Mouse (Mus musculus) left cerebral cortex, postnatal 14 days (tissue): Measurements from ENCODE around the gene Zbtb9. TPM values are rescaled to one million over a fixed set of nuclear protein-coding genes. Genes with fewer than 3 reads are reported as not detected.

Source experiments
- DNase-seq, 2 experiments: peaks; one replicate each; pipeline ENCODE4 v3.0.0; 2021 to 2022; ENCODE audit warnings: low spot score in 2 of 2, mixed read lengths in 1 of 2
- intact Hi-C: fragments of 180-260 bp; cut with DNase I; formaldehyde crosslinking; loops from one replicate; pipeline ENCODE4 v1.15.1; 2025
- total RNA-seq, 2 experiments: library from RNA; stranded (reverse); gene quantifications; 2 replicates each; pipeline ENCODE4 v1.2.3; 2021

Gene Zbtb9
- total RNA-seq, 2 experiments from 2014 or later, result 16.1 to 16.3 TPM

- intact Hi-C loops, result loop anchor here (5.0 kb wide), 1 partner anchor 821 kb away; the partner anchor contains the start of gene D17Wsu92e
- no peak for DNase-seq
These were observed 28.2 kb downstream of the Zbtb9 start for GRCm38 (mm10) chr17:27001151-27001550.

- no peak for DNase-seq
- intact Hi-C loops, result loop anchor here (5.0 kb wide), 1 partner anchor 820 kb away; the partner anchor contains the start of gene D17Wsu92e
These were observed 28.9 kb downstream of the Zbtb9 start for GRCm38 (mm10) chr17:27001889-27002288.

GRCm38 (mm10) chr17:27004431-27004830 is 31.5 kb downstream of the Zbtb9 start:
- intact Hi-C loops, result loop anchor here (5.0 kb wide), 1 partner anchor 818 kb away; the partner anchor contains the start of gene D17Wsu92e
- peak; percentile 61 to 63 for DNase-seq

- intact Hi-C loops, result loop anchor here (5.0 kb wide), 1 partner anchor 817 kb away; the partner anchor contains the start of gene D17Wsu92e
- no peak for DNase-seq
These were observed 32.0 kb downstream of the Zbtb9 start for GRCm38 (mm10) chr17:27004903-27005485.

DNA sequence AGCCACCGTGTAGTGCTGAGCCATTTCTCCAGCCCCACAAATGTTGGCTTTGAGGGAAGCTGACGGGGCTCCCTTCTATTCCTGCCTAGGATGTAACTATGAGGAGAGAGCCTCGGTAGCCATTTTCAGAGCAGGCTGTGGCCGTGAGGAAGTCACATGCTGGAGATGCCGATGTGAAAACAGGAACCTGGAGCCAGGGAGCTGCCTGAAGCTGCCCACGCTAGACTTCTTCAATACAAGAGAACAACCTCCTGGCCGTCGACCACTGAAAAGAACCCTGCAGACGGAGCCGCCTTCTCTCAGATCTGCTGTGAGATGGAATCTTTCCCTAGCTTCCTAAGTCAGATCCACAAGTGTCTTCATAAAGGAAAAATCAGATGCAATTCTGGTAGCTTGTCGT is 32.7 kb downstream of the Zbtb9 start:
- intact Hi-C loops, result no loop called here
- peak; percentile 40 to 74 for DNase-seq

- intact Hi-C loops, result no loop called here
- no peak for DNase-seq
These were observed 35.3 kb downstream of the Zbtb9 start for GRCm38 (mm10) chr17:27008277-27008676.

- intact Hi-C loops, result loop anchor here (10.0 kb wide), 1 partner anchor 66 kb away; the partner anchor contains the start of gene Syngap1
- peak; percentile 30 to 54 for DNase-seq
These were observed 38.2 kb downstream of the Zbtb9 start for GRCm38 (mm10) chr17:27011167-27011566.

DNA sequence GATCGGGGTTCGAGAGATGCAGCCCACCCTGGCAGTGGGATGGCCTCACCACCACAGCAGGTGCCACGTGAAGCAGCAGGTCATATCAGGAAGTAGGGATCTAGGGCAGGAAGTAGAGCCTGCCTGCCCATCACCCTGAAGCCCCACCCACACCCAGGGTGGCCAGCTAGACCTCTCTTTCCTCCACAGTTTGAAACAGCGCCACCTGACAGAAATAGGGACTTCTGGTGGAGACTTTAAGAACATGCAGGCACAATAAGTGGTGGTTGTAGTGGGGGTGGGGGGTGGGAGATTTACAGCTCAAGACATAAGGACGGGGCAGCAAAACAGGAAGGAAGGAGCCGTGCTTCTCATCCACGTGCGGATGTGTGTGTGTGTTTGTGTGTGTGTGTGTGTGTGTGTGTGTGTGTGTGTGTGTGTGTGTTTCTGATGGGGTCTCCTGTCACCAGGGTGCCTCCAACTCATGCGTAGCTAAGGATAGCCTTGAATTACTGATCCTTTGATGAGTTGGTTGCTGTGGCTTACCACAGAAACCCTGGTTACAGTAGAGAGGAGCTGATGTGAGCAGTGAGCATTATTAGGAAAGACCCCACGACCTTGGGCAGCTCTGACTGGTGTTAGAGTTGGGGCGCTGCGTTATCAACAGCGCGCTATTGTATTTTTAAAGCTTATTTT is 39.2 kb downstream of the Zbtb9 start:
- intact Hi-C loops, result loop anchor here (10.0 kb wide), 1 partner anchor 67 kb away; the partner anchor contains the start of gene Syngap1
- peak in 1 of 2 experiments; percentile 71 for DNase-seq

- peak; percentile 31 to 66 for DNase-seq
These were observed 39.9 kb downstream of the Zbtb9 start for GRCm38 (mm10) chr17:27012909-27013308.

DNA sequence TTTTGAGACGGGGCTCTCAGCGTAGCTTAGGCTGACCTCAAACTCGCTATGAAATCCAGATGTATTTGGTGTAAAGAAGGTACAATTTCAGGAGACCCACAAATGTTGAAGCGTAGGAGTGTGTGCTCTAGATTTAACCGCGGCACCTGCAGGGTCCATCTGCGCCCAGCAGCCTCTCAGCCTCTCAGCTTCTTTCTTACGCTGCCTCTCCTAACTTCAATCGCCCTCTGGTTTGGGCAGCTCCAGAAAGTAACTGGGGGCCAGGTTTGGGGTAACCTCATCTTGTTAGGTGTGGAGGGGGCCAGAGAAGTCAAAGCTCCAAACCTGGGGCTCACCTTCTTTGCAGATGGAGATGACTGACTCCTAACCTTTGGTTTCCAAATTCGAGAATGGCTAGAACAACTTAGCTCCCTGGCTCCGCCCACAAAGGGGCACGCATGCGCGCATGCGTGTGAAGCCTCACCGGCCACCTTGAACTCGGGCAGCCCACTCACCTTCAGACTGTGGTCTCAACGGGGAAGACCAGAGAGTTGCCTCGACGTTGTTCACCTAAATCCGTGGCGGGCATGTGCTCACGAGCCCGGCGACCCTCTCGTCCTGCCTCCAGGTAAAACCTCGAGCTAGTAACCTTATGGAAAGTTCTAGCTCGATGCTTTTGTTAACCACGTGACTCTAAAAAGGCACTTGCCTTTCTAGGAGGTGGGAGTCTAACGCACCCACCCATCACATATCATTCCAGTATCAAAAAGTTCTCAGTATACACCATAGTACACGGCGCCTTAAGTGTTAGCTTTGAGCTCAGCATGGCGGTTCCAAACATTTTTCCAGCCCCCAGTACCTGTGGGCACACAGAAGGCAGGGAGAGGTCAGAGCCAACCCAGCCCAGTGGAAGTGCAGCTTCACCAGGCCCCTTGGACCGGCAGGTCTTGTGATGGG is 44.9 kb downstream of the Zbtb9 start:
- peak; percentile 78 to 83 for DNase-seq
- intact Hi-C loops, result loop anchor here (5.0 to 10.0 kb wide), 2 partner anchors 46 to 73 kb away; partner anchors contain the start of genes Syngap1 and Zbtb9

More at GRCm38 (mm10) chr17:27012909-27013308, 39.9 kb downstream of the Zbtb9 start:
- intact Hi-C loops, result loop anchor here (10.0 kb wide), 1 partner anchor 68 kb away; the partner anchor contains the start of gene Syngap1

DNA sequence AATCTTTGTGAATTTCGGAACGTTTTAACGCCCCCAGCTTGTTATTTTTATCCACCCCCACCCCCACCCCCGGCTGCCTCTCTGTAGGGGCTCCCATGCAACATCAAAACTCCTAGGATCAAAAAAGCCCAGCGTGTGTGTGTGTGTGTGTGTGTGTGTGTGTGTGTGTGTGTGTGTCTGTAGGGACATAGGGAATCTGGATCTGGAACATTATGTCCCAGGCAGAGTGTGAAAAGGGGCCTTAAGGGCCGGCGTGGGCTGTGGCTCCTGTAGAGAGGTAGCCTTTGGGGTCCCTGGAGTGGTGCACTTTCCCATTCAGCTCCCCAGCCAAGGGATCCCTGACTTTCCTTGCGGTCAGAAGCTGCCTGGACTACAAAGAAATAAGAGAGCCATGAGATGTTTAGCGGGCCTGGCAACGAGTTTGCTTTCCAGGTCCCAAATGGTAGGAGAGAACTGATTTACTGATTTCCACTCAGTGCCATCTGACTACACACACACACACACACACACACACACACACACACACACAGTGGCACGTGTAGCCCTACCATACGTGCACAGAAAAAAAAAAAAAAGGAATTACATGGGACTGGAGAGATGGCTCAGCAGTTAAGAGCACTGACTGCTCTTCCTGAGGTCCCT is 45.7 kb downstream of the Zbtb9 start:
- intact Hi-C loops, result loop anchor here (5.0 to 10.0 kb wide), 2 partner anchors 46 to 74 kb away; partner anchors contain the start of genes Syngap1 and Zbtb9
- DNase-seq, result peak; percentile 73 to 86

- no peak for DNase-seq
- intact Hi-C loops, result no loop called here
These were observed 48.1 kb downstream of the Zbtb9 start for GRCm38 (mm10) chr17:27021076-27021475.

DNA sequence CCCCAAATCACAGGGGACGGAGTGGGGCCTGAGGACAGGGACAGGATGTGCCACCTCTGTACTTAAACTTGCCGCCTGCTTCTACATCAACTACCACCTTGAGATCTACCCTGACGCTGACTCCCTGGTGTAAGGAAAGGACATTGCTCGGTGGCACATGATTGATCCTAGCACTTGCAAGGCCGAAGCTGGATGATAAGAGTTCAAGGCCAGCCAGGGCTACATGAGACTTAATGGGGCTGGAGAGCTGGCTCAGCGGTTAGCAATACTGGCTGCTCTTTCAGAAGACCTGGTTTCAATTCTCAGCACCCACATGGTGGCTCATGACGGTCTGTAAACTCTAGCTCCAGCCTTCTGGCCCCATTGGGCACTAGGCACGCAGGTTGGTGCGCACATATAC is 48.8 kb downstream of the Zbtb9 start:
- intact Hi-C loops, result no loop called here
- DNase-seq, result no peak

- DNase-seq, result no peak
- intact Hi-C loops, result no loop called here
These were observed 50.4 kb downstream of the Zbtb9 start for GRCm38 (mm10) chr17:27023342-27023741.

DNA sequence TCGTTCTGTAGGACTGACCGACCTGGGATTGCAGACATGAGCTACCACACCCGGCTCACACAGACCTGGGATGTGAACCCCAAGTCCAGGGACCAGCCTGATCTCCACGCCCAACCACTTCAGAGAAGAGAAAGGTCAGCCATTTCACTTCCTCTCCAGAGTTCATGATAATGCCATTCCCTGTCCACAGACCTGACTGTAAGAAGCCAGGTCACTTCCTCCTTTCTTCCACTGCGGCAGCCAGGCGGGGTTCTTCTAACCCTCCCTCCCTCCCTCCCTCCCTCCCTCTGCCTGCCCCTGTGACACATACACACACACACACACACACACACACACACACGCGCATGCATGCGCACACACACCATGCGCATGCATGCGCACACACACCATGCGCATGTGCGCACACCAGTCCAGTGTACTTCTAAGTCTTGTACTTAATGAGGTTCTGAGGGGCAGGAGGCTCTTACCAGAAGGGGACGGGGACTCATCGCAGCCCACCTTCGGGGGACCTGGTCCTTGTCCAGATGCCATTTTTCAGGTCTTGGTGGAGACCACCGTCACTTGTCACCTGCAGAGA is 52.4 kb downstream of the Zbtb9 start:
- no peak for DNase-seq
- intact Hi-C loops, result no loop called here

DNA sequence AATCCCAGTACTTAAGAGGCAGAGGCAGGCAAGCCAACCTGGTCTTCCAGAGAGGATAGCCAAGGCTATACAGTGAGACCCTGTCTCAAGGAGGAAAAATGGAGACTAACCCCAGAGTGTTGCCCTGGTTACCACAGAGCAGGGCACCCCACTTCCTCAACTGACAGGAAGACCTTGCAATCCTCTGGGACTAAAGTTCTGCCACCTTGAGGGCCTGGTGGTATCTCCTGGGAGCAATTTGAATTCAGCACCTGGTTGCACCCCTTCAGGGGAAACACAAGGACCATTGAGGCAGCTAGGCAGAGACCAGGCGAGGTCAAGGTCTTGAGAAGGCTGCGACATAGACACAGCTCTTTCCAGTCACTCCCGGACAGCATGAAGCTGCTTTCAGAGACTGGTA is 53.0 kb downstream of the Zbtb9 start:
- DNase-seq, result no peak
- intact Hi-C loops, result no loop called here

DNA sequence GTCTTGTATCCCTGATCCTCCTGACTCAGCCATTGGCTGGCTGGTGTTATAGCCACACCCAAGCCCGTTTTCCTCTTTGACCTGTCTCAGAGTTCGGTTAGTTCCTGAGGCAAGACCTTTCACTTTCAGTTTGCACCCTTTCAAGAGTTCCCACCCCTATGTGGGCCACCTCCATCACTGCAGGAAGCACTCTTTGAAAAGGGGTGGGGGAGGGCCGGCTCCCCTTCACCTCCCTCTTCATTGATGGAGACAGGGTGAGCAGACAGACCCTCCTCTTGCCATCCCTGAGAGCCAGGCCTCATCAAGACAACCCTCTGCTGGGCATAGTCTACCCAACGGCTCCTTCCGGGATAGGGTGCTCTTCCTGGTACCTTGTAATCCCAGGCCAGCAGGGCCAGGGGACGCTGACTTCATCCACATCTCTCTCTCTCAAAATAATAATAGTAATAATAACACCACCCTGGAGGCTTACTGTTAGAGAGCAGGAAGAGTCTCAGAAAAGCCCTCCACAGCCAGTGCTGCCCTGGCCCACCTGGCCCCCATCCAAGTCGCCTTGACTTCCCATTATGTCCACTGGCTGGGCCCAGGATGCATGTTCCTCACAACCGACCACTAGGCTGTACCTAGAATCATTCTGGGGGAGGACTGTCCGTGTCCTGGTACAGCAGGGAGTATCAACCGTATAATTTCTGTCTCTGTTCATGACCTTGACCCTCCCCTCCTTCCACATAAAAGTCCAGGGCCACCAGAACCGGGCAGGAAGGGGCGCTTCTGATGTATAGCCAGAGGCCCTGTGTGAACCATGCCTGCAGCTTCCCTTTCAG is 54.7 kb downstream of the Zbtb9 start:
- DNase-seq, result peak; percentile 48 to 51
- intact Hi-C loops, result no loop called here
